Mouse (Mus musculus) kidney, postnatal 0 days (tissue): ENCODE results near the gene Chchd3. TPM values are rescaled to one million over a fixed set of nuclear protein-coding genes. Genes with fewer than 3 reads are reported as not detected.

Experiments used
- ATAC-seq: fragments of 200-750 bp; cut with Nextera tagmentation; replicated peaks from 2 replicates; pipeline ENCODE4 v1.8.0; 2017; ENCODE audit warnings: low read depth, moderate number of reproducible peaks, moderate TSS enrichment, moderate library complexity; ENCODE audit not compliant: low FRiP score
- DNase-seq: peaks from one replicate; pipeline ENCODE4 v3.0.0-alpha.2; 2016; ENCODE audit warnings: low spot score
- H3K27ac ChIP-seq: fragments of 300-500 bp; sonication (generic); 2 replicates; pipeline ENCODE4 v1.5.1; 2014; ENCODE audit warnings: mild to moderate bottlenecking
- H3K27me3 ChIP-seq: fragments of 300-500 bp; sonication (generic); 2 replicates; pipeline ENCODE4 v1.6.1; 2014; ENCODE audit warnings: low read length, mixed read lengths; ENCODE audit not compliant: insufficient read depth
- H3K36me3 ChIP-seq: fragments of 300-500 bp; sonication (generic); 2 replicates; pipeline ENCODE4 v1.6.1; 2014; ENCODE audit warnings: low read length, mixed read lengths; ENCODE audit not compliant: insufficient read depth
- H3K4me1 ChIP-seq: fragments of 300-500 bp; sonication (generic); replicated peaks from 2 replicates; pipeline ENCODE4 v1.6.1; 2014; ENCODE audit warnings: antibody characterized with exemption, low read length, mixed read lengths; ENCODE audit not compliant: insufficient read depth
- H3K4me2 ChIP-seq: fragments of 300-500 bp; sonication (generic); 2 replicates; pipeline ENCODE4 v1.6.1; 2014; ENCODE audit warnings: mild to moderate bottlenecking, low read length, moderate library complexity, mixed read lengths
- H3K4me3 ChIP-seq: fragments of 300-500 bp; sonication (generic); replicated peaks from 2 replicates; pipeline ENCODE4 v1.5.1; 2014; ENCODE audit warnings: low read depth, low read length
- H3K9ac ChIP-seq: fragments of 300-500 bp; sonication (generic); 2 replicates; pipeline ENCODE4 v1.6.1; 2014; ENCODE audit warnings: low read depth, low read length
- H3K9me3 ChIP-seq: fragments of 300-500 bp; sonication (generic); replicated peaks from 2 replicates; pipeline ENCODE4 v1.6.1; 2016; ENCODE audit warnings: low read length, inconsistent platforms, mixed read lengths
- CTCF ChIP-seq: IDR thresholded peaks from 2 replicates; pipeline ENCODE4 v1.5.1; 2016; ENCODE audit warnings: antibody characterized with exemption, low read depth, mild to moderate bottlenecking, moderate library complexity
- WGBS: fragments of 180-500 bp; shearing (Covaris S2); extraction: QIAGEN DNeasy Blood & Tissue Kit; methylation state at CpG from one replicate; pipeline ENCODE4 v1.1.7; 2014; 5-methylcytosine and 5-hydroxymethylcytosine counted together
- polyA plus RNA-seq: library from polyadenylated mRNA; unstranded; fragments of >200 nt; fragmentation: Nextera tagmentation; extraction: Ambion mirVana; gene quantifications from 2 replicates; pipeline ENCODE4 v1.2.1, GENCODE M21; 2015

Gene Chchd3
- polyA plus RNA-seq, 1 experiment from 2014 or later: 154 TPM

GRCm38 (mm10) chr6:32962048-32962447 is 98.0 kb downstream of the Chchd3 start:
- Histone ChIP-seq H3K9ac (no peak overlapping the region), H3K4me2 (no peak overlapping the region), H3K36me3 (no peaks in the 10 kb centered on the region), H3K4me1 (0 out of 2 replicates have a peak, but pooled peaks cover 4% of the 10 kb centered on the region), H3K9me3 (no peaks in the 10 kb centered on the region), H3K4me3 (no peak overlapping the region), H3K27ac (no peak overlapping the region), H3K27me3 (no peaks in the 10 kb centered on the region)
- peak; percentile 31 for DNase-seq
- WGBS: 28% methylated on average over 3 of the region's 3 CpGs
- ATAC-seq: no peak
- no peak for TF ChIP-seq CTCF

GRCm38 (mm10) chr6:32961477-32961876 is 98.6 kb downstream of the Chchd3 start:
- Histone ChIP-seq H3K27me3 (no peaks in the 10 kb centered on the region), H3K27ac (no peak overlapping the region), H3K4me1 (0 out of 2 replicates have a peak, but pooled peaks cover 4% of the 10 kb centered on the region), H3K9me3 (no peaks in the 10 kb centered on the region), H3K4me3 (no peak overlapping the region), H3K9ac (no peak overlapping the region), H3K36me3 (no peaks in the 10 kb centered on the region), H3K4me2 (no peak overlapping the region)
- no peak for TF ChIP-seq CTCF
- ATAC-seq (no peak), DNase-seq (no peak)
- WGBS: 69% methylated on average over 3 of the region's 3 CpGs

DNA sequence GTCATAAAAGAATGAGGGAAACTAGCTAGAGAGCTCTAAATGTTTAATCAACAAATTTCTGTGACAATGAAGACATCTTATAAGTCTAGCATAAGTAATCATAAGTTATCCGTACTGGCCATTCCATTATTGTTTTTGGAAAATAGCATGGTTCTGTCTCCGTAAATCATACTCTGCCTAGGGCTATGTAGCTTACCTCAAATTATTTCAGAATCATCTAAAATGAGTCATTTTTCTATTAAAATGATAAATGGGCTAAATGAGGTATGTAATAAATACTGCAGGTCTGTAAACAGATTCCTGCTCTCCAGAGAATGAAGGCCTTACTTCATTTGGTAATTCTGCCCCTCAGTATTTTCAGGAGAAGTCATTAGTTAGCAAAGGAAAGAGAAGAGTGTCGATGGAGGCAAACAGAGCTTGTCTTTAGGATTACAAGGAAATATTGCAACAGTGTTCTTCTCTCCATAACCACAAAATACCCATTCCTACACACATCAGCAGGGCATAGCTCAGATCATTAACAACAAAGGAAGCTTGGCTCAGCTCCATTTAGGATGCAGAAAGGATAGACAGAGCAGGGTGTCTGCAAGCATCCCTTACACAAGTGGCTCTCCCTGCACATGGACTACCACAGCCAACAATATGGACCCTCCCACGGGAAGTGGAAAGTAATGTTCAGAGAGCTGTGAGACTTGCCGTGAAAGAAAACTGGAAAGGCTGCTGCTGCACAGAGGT is 100.1 kb downstream of the Chchd3 start:
- Histone ChIP-seq H3K4me3 (no peak overlapping the region), H3K9ac (no peak overlapping the region), H3K36me3 (no peaks in the 10 kb centered on the region), H3K4me1 (0 out of 2 replicates have a peak, but pooled peaks cover 4% of the 10 kb centered on the region), H3K4me2 (no peak overlapping the region), H3K9me3 (no peaks in the 10 kb centered on the region), H3K27me3 (no peaks in the 10 kb centered on the region), H3K27ac (no peak overlapping the region)
- ATAC-seq (no peak), DNase-seq (no peak)
- 62% methylated on average over 5 of the region's 5 CpGs for WGBS
- no peak for TF ChIP-seq CTCF

DNA sequence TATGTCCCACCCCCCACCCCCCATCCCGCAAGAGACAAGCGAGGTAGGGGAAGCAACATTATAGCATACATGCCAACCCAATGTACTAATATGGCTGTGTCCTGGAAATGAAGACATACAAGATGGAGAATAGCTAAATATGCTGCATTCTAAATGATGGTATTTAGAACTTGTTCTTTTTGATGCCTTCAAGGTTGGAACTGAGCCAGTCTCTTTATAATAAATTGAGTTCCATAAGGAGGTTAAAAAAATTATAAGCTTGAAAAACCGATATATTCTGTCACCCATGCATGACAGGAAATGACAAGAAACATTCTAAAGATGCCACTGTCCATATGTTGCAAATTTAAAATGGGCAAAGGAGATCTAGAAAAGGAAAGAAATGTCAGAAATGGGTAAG is 104.6 kb downstream of the Chchd3 start:
- Histone ChIP-seq H3K27ac (no peak overlapping the region), H3K36me3 (no peaks in the 10 kb centered on the region), H3K9me3 (no peaks in the 10 kb centered on the region), H3K4me1 (no peaks in the 10 kb centered on the region), H3K9ac (no peak overlapping the region), H3K27me3 (no peaks in the 10 kb centered on the region), H3K4me2 (no peak overlapping the region), H3K4me3 (no peak overlapping the region)
- TF ChIP-seq CTCF: no peak
- DNase-seq (no peak), ATAC-seq (no peak)
- WGBS: 84% methylated on average over 3 of the region's 3 CpGs

DNA sequence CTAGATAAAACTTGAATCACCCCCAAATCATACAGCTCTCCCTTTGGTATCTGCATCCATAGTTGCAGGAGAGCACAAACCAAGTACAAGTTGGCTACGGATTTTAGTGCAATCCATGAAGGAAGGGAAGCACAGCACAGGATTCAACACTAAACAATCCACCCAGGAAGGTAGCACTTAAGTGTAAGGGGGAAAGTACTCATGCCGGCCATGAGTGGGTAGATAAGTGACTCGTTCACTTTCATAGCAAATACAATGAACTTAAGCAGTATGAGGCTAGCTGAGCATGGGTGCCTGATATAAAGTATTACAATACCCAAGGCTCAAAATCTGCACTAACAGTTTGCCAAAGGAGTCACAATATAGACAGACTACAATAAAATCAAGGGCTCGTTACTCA is 109.1 kb downstream of the Chchd3 start:
- DNase-seq (no peak), ATAC-seq (no peak)
- H3K9me3 ChIP-seq: no peaks in the 10 kb centered on the region
- H3K4me2 ChIP-seq: no peak overlapping the region
- H3K9ac ChIP-seq: no peak overlapping the region
- no peak for TF ChIP-seq CTCF
- 82% methylated on average over 4 of the region's 4 CpGs for WGBS
- no peak overlapping the region for H3K27ac ChIP-seq
- no peaks in the 10 kb centered on the region; the same call in 1 of the 2 replicates for H3K4me1 ChIP-seq
- H3K27me3 ChIP-seq: no peaks in the 10 kb centered on the region
- H3K4me3 ChIP-seq: no peak overlapping the region
- no peaks in the 10 kb centered on the region for H3K36me3 ChIP-seq

DNA sequence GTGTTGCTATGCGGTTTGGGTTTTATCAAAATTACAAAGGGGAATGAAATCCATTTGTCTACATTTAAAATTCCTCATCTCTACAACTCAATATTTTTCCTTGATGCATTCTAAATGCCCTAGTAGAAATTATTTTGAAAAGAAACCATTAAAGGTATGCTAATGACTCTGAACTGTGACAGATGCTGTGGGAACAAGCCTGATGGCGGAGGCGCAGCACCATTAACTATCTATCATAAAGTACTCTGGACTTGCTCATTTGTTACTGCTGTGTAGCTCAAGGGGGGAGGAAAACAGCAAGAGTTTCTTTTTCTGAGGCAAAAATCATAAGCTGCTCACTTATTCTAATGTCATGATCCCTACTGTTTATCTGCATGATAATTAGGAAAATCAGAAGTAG is 110.4 kb downstream of the Chchd3 start:
- Histone ChIP-seq H3K9me3 (no peaks in the 10 kb centered on the region), H3K27me3 (no peaks in the 10 kb centered on the region), H3K36me3 (no peaks in the 10 kb centered on the region), H3K4me1 (no peaks in the 10 kb centered on the region; the same call in 1 of the 2 replicates), H3K4me2 (no peak overlapping the region), H3K9ac (no peak overlapping the region), H3K4me3 (no peak overlapping the region), H3K27ac (no peak overlapping the region)
- no peak for DNase-seq
- no peak for TF ChIP-seq CTCF
- ATAC-seq: no peak
- WGBS: 87% methylated on average over 3 of the region's 3 CpGs

- no peak for TF ChIP-seq CTCF
- Histone ChIP-seq H3K27me3 (no peaks in the 10 kb centered on the region), H3K4me3 (no peak overlapping the region), H3K36me3 (no peaks in the 10 kb centered on the region), H3K4me1 (no peaks in the 10 kb centered on the region; the same call in 1 of the 2 replicates), H3K9me3 (no peaks in the 10 kb centered on the region), H3K4me2 (no peak overlapping the region), H3K27ac (no peak overlapping the region), H3K9ac (no peak overlapping the region)
- DNase-seq (peak; percentile 46), ATAC-seq (no peak)
- 34% methylated on average over 6 of the region's 6 CpGs for WGBS
Measured at GRCm38 (mm10) chr6:32947225-32947624, 112.8 kb downstream of the Chchd3 start.
